Mouse (Mus musculus) cerebellum, adult 11-12 months (tissue): Measurements from ENCODE around the gene Syce2.

ENCODE experiments used
- DNase-seq: peaks from one replicate; pipeline ENCODE4 v3.0.0; 2022

Syce2 gene

GRCm38 (mm10) chr8:84844397-84845070, 27.4 kb upstream of the Syce2 start:
- peak; percentile 35 for DNase-seq

DNA sequence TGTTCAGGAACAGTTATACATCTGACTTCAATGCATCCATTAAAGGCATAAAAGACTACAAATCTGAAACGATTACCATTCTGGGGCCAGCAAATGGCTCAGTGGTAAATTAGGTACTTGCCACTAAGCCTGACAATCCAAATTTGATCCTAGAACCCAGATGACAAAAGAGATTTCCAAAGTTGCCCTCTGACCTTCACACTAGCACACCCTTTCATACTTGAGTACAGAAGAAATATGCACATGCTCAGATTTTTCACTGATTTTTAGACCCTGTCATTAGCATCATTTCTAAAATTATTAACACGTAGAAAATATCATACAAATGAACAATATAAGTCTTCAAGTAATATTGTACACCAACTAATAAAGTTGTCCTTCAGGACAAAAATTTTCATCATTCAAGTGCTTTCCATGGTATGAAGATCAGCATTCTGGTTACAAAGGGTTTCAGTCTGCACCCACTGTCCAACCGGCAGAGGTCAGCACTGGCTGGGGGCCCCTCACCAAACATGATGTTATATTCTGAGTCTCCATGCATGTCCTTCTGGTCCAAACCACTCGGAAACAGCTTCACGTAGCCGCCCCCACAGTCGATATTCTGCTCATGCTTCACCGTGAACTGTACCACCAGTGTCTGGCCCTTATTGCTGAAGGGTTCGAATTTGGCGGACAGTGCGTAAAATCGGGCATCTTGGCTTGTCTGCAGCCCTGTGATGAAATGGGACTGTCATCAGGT, 26.4 kb upstream of the Syce2 start:
- peak; percentile 63 for DNase-seq

DNA sequence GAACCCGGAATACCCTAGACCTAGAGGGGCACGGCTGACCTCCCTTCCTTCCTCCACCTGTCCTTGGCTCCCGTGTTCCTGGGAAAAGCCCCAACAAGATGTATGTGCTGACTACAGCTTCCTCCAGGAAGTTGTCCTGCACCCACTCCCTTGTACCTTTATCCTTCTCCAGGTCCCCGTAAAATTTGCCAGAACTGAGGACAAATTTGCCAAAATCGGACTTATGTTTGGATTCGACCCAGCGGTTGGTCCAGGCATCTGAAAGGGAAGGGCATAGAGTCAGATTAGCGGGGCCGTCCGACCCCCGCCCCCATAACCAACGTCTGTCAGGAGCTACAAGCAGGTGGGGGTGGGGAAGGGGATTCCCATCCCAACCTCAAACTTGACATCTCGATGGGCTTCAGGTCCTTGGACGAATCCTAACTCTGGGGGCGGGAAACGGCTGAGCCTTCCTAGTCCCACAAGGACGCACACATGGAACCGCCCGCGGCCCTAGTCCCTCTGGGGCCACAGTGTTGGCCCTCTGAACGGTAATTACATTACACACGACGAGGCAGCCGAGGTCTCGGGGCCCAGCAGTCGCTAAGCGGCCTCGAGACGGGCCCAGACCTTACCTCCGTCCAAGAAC, 25.7 kb upstream of the Syce2 start:
- DNase-seq, result peak; percentile 76

- DNase-seq, result peak; percentile 100
Measured at GRCm38 (mm10) chr8:84846722-84847572, 25.0 kb upstream of the Syce2 start, which contains the start of gene Calr. Calr (minus strand) TSS chr8:84846934.

DNA sequence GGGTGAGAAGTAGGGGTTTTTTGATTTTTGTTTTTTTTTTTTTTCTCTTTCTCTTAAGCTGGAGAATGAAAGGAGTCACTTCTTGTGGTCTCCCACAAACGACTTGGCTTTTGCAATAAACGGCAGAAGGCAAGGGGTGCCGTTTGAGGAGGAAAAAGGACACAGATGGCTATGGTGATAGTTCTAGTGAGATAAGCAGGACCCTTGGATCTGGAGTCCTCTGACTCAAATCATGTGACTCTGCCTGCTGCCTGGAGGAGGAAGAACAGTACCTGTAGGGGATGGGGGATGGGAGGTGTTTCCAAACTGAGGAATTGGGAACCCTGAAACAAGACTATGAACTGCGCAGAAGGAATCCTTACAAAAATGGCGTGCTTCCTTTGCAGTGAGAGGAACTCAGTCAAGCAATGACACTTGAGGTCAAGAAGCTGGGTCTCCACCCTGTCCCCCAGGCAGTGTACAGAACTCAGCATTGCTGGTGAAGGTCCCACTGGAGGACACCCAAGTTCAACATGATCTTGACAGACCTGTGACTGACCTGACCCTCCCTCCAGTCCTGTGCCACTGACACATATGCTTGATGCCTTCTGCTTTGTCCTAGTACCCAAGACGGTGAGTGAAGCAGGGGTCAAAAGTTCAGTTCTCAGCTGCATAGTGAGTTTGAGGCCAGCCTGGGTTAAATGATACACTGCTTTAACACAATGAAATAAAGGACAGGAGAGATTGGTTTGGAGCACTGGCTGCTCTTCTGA, 24.1 kb upstream of the Syce2 start:
- DNase-seq, result peak; percentile 53

GRCm38 (mm10) chr8:84856434-84856833, 15.5 kb upstream of the Syce2 start:
- no peak for DNase-seq

DNA sequence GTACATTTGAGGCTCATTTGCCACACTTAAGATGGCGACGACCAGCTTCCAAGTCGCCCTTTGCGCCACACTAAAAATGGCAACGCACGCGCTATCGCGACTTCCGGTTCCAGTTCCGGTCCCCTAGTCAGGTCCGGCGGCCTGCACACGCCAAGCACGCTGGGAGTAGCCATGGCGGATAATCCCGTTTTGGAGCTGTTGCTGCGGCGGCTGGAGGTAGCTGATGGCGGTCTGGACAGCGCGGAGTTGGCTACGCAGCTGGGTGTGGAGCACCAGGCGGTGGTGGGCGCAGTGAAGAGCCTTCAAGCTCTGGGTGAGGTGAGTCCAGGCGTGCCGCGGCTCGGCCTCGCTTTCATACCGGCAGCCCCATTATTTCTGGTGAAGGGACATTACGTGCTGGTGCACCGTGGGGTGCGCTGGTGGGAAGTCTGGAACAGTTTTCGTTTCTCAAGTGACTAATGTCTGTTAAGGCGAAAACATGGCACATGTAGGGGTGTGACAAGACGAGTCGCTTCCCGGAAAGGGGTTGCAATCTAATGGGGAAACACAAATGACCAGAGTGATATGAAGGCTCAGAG, 15.0 kb upstream of the Syce2 start, which contains the start of gene Farsa:
Gene Farsa, plus strand, starts transcription at position 126 of the 578 bp plus-strand sequence.
- DNase-seq, result peak; percentile 91

GRCm38 (mm10) chr8:84872309-84872965, 526 bp downstream of the Syce2 start:
- no peak for DNase-seq

DNA sequence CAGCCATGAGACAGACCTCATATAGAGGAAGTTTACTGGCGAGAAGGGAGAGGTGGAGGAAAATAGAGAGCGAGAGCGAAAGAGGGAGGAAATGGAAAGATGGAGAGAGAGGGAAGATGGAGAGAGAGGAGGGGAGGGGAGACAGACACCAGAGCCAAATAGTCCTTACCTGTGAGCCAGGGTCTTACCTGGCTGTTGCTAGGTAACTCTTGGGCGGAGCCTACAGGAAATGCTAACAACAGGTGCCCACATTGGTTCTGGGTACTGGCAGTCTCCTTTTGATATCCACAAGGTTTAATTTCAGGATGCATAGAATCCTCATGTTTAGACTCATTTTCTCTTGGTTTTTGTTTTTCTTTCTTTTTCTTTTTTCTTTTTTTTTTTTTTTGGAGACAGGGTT, 1.1 kb downstream of the Syce2 start:
- DNase-seq, result no peak

GRCm38 (mm10) chr8:84874339-84874738, 2.4 kb downstream of the Syce2 start:
- no peak for DNase-seq

GRCm38 (mm10) chr8:84877297-84878035, 5.6 kb downstream of the Syce2 start:
- DNase-seq, result peak; percentile 80

DNA sequence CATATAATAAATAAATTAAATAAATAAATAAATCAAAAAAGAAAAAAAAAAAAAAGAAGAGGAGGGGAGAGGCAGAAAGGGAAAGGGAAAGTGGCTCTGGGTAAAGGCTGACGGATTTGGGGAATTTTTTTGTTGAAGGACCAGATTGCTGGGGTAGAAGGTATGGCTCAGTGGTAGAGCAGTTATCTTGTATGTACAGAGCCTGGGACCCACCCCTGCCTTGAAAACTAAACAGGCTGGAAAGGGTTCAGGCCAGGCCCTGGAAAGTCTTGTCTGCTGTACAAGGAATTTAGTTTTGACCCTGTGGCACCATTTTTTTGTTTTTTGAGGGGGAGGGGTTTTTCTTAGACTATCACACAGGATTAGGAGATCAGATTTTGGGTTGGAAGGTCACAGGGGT, 7.0 kb downstream of the Syce2 start:
- DNase-seq, result no peak

- no peak for DNase-seq
Measured at GRCm38 (mm10) chr8:84884728-84885127, 12.8 kb downstream of the Syce2 start.

DNA sequence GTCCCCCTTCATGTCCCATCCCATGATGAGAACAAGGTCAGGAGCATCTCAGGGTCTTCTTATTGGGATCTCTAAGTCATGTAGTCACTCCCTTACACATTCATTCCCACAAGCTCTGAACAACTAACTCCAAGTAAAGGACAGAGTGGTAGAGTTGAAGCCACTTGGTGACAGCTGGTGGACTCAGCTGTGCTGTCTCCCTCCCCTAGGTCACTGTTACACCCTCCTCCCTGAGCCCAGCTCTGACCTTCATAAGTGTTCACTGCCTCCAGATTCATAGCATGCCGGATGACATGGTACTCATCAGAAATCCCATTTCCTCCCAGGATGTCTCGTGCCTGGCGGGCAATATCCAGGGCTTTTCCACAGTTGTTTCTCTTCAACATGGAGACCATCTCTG, 16.4 kb downstream of the Syce2 start:
- DNase-seq, result no peak

- no peak for DNase-seq
Measured at GRCm38 (mm10) chr8:84889141-84889540, 17.2 kb downstream of the Syce2 start.

DNA sequence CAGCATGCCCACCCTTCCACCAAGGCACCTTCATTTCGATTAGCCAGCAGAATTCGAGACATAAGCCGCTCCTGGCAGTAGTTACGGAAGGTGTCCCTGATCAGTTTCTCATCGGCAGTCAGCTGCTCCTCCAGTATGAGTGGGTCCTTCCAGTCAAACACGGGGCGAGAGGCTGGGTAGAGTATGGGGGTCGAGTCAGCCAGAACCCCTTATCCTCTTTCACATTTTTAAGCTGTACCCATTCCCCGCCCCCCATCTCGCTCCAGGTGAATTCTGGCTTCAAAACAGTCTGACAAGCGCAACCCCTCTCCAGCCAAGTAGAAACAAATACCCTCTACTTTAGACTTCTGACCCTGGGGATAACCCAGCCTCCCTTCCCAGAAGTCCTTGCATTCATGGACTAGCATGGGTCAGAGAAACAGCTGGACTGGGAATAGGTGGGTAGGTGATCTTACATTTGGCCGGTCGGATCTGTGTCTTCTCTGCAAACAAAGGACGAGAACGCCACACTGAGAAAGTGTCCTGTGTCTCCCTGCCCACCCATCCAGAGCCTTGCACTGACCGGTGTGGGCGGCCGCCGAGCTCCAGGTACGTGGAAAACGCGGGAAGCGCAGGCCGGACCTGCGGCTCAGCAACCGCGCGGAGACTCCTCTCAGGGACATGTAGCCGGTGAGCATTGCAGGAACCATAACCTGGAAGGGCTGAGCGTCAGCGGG, 21.2 kb downstream of the Syce2 start:
- no peak for DNase-seq

GRCm38 (mm10) chr8:84893709-84894134, 21.8 kb downstream of the Syce2 start, which contains the start of gene Gcdh:
Gcdh (minus strand) TSS chr8:84893921.
- DNase-seq, result peak; percentile 94

DNA sequence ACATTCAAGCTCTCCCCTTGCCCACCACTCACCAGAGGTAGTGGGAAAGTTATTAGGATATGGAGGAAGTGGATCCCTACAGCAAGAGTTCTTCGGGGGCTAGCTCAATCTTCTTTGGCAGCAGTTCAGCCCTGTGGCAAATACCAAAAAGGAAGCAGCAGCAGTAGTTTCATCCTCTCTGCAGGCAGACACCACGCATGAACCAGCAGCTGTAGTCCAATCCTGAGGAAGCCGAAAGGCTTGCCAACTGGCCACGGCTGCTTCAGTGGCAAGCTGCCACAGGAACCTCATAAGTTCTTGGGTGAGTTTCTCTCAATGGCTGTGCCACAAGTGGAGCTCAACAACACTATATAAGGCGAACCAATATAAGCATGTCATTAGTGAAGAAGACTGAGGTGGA, 24.1 kb downstream of the Syce2 start:
- DNase-seq, result no peak

DNA sequence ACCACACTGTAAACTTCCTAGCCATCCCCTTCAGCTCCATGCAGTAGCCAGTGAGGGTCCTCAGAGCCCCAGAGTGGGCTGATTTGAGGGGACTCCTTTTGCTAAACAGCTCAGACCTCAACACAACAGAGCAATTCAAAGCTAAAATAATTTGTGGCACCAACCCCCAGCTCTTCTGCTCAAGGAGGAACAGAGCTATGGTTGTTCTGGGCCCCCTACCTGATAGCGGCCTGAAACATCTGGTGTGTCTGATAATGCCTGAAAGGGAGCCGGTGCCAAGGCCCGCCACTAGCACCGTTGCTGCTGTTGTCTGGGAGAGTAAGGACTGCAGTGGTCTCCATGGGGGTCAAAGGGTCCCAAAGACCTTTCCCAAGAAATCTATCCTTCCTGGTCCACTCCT, 29.2 kb downstream of the Syce2 start:
- no peak for DNase-seq

GRCm38 (mm10) chr8:84901752-84902151, 29.8 kb downstream of the Syce2 start, which contains the start of gene Klf1:
Klf1 (plus strand) TSS chr8:84901928.
- DNase-seq, result no peak
